Mouse (Mus musculus): ENCODE measurements at regions not wholly inside any gene's neighbourhood (a gene's known extent, or its start where the extent isn't known, plus 50 kb on each side); places are given as distances from the start of the nearest gene placed in this dataset.

DNA sequence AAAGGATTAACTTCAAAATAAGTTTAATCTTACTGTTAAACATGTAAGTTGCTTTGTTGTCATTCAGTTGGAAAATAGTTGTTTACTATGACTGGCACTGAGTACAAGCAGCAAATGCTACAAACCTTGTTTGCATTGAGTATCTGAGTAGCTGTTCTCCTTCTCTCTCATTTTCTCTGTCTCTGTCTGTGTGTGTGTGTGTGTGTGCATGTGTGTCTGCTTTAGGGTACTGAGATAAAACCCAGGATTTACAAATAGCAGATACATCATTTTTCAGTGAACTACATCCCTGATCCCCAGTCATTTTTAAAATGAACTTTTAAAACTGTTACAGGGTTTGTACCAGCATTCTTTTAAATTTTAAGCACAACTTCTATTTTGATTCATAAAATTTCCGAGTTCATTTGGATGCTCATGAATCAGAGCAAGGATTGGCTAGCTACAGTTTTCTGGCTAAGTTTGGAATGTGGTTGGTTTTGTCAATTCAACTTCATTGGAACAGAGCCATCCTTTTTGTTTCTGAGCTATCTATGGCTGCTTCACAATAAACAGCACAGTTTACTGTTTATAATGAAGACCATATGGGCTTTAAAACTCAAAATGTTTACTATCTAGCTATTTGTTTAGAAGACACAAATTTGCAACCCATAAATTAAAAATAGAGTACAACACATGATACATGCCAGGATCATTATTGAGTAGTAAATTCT, 3916.6 kb downstream of the 9330182O14Rik start:
- H3K9ac ChIP-seq (ENCODE audit: insufficient read depth, low read depth), result no peak overlapping the region
- H3K4me1 ChIP-seq (ENCODE audit: control insufficient read depth in 1 of 2, insufficient read depth in 2 of 2), result peaks cover 0 to 3% of the 10 kb centered on the region in 2 experiments; a peak in 1 of 4 replicates
- H3K9me3 ChIP-seq (replicated peaks; ENCODE audit: low read length), result no peaks in the 10 kb centered on the region
- H3K4me3 ChIP-seq (replicated peaks in 1 of 3; ENCODE audit: low read depth in 2 of 3, low read length in 2 of 3, poor library complexity in 1 of 3), result no peak overlapping the region
- dilution Hi-C loops (cut with MboI; ENCODE audit: extremely low pct_ligation_motif_present, extremely low pct_unique_long_range_greater_than_20kb, low sequenced_read_pairs) (no loop called here), in situ Hi-C loops (cut with MboI; ENCODE audit: low pct_ligation_motif_present, low pct_unique_long_range_greater_than_20kb, low sequenced_read_pairs) (no loop called here)
- DNase-seq (ENCODE audit: extremely low read depth), result no peak
- no peak overlapping the region for H3K27ac ChIP-seq (ENCODE audit: insufficient read depth, low read depth)
- H3K27me3 ChIP-seq (replicated peaks), result no peaks in the 10 kb centered on the region
- H3K79me2 ChIP-seq (replicated peaks; ENCODE audit: control insufficient read depth, extremely low read depth, insufficient read depth, poor library complexity, severe bottlenecking), result no peaks in the 10 kb centered on the region
- H3K4me2 ChIP-seq (ENCODE audit: insufficient read depth, low read depth, poor library complexity, severe bottlenecking), result no peak overlapping the region
- TF ChIP-seq JUN (IDR thresholded peaks at IDR 0.05; ENCODE audit: insufficient read depth, low read depth, low read length), result no peak
- no peak for TF ChIP-seq TBP (conservative IDR thresholded peaks at IDR 0.05; ENCODE audit: low read depth, low read length)
- no peak for TF ChIP-seq MXI1 (IDR thresholded peaks at IDR 0.05; ENCODE audit: low read depth, low read length)
- no peak for TF ChIP-seq IRF4 (IDR thresholded peaks at IDR 0.05; ENCODE audit: low read depth, low read length)
- no peak for TF ChIP-seq USF1 (IDR thresholded peaks at IDR 0.05; ENCODE audit: low read depth, low read length)
- H3K36me3 ChIP-seq (replicated peaks in 1 of 2; ENCODE audit: control insufficient read depth in 1 of 2, insufficient read depth in 1 of 2, low read length in 1 of 2), result no peaks in the 10 kb centered on the region

- Histone ChIP-seq H3K9ac (ENCODE audit: insufficient read depth, low read depth) (no peak overlapping the region), H3K27ac (ENCODE audit: insufficient read depth, low read depth) (no peak overlapping the region), H3K4me3 (replicated peaks in 1 of 3; ENCODE audit: low read depth in 2 of 3, low read length in 2 of 3, poor library complexity in 1 of 3) (no peak overlapping the region), H3K9me3 (replicated peaks; ENCODE audit: low read length) (no peaks in the 10 kb centered on the region), H3K4me1 (ENCODE audit: control insufficient read depth in 1 of 2, insufficient read depth in 2 of 2) (no peaks in the 10 kb centered on the region), H3K4me2 (ENCODE audit: insufficient read depth, low read depth, poor library complexity, severe bottlenecking) (no peak overlapping the region), H3K79me2 (replicated peaks; ENCODE audit: control insufficient read depth, extremely low read depth, insufficient read depth, poor library complexity, severe bottlenecking) (no peaks in the 10 kb centered on the region), H3K27me3 (replicated peaks) (no peaks in the 10 kb centered on the region), H3K36me3 (replicated peaks in 1 of 2; ENCODE audit: control insufficient read depth in 1 of 2, insufficient read depth in 1 of 2, low read length in 1 of 2) (no peaks in the 10 kb centered on the region)
- TF ChIP-seq PAX5 (IDR thresholded peaks at IDR 0.05; ENCODE audit: low read length) (no peak), JUN (IDR thresholded peaks at IDR 0.05; ENCODE audit: insufficient read depth, low read depth, low read length) (no peak), TCF12 (IDR thresholded peaks at IDR 0.05; ENCODE audit: low read depth, low read length) (no peak), MAZ (IDR thresholded peaks at IDR 0.05; ENCODE audit: low read depth, low read length) (no peak), SIN3A (IDR thresholded peaks at IDR 0.05; ENCODE audit: low read length) (no peak), RCOR1 (conservative IDR thresholded peaks at IDR 0.05; ENCODE audit: low read depth, low read length) (no peak), GABPA (IDR thresholded peaks at IDR 0.05; ENCODE audit: insufficient replicate concordance, low read depth, low read length) (no peak)
- no peak for DNase-seq (ENCODE audit: extremely low read depth)
- in situ Hi-C loops (cut with MboI; ENCODE audit: low pct_ligation_motif_present, low pct_unique_long_range_greater_than_20kb, low sequenced_read_pairs) (no loop called here), dilution Hi-C loops (cut with MboI; ENCODE audit: extremely low pct_ligation_motif_present, extremely low pct_unique_long_range_greater_than_20kb, low sequenced_read_pairs) (no loop called here)
Measured at GRCm38 (mm10) chr15:44064855-44065254, 3930.7 kb downstream of the 9330182O14Rik start.

DNA sequence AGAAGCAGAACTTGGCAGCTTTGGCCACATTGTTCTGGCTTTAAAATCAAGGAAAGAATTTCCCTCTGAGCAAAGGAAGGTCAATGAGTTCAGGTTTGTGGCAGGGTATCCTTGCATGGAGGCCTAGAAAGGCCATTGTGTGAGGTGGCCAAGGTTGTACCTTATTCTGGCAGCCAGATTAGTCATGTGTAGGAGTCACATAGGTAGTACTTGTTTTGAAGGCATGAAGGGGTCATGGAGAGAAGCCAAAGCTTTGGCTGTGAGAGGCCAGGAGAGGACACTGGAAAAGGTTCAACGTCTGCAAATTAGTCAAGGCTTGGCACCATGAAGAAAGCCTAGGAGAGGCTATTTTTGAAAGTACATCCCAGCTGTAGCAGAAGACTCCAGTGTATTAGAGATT, 3949.5 kb downstream of the 9330182O14Rik start:
- TF ChIP-seq CTCF (conservative IDR thresholded peaks at IDR 0.05 in 1 of 2, IDR thresholded peaks at IDR 0.05 in 1 of 2; ENCODE audit: low read depth in 2 of 2, low read length in 2 of 2), result no peak
- TF ChIP-seq MAFK (IDR thresholded peaks at IDR 0.05; ENCODE audit: insufficient replicate concordance, low read length), result no peak
- no peak for TF ChIP-seq NELFE (IDR thresholded peaks at IDR 0.05; ENCODE audit: low read depth, low read length)
- no peak for TF ChIP-seq IRF4 (IDR thresholded peaks at IDR 0.05; ENCODE audit: low read depth, low read length)
- TF ChIP-seq JUN (IDR thresholded peaks at IDR 0.05; ENCODE audit: insufficient read depth, low read depth, low read length), result no peak
- TF ChIP-seq ZMIZ1 (IDR thresholded peaks at IDR 0.05; ENCODE audit: low read depth, low read length), result no peak
- TF ChIP-seq MYC (IDR thresholded peaks at IDR 0.05; ENCODE audit: low read depth, low read length), result no peak
- Histone ChIP-seq H3K36me3 (replicated peaks in 1 of 2; ENCODE audit: control insufficient read depth in 1 of 2, insufficient read depth in 1 of 2, low read length in 1 of 2) (no peaks in the 10 kb centered on the region), H3K27ac (ENCODE audit: insufficient read depth, low read depth) (no peak overlapping the region), H3K9me3 (replicated peaks; ENCODE audit: low read length) (no peaks in the 10 kb centered on the region), H3K9ac (ENCODE audit: insufficient read depth, low read depth) (no peak overlapping the region), H3K4me3 (replicated peaks in 1 of 3; ENCODE audit: low read depth in 2 of 3, low read length in 2 of 3, poor library complexity in 1 of 3) (no peak overlapping the region), H3K79me2 (replicated peaks; ENCODE audit: control insufficient read depth, extremely low read depth, insufficient read depth, poor library complexity, severe bottlenecking) (no peaks in the 10 kb centered on the region), H3K27me3 (replicated peaks) (no peaks in the 10 kb centered on the region), H3K4me1 (ENCODE audit: control insufficient read depth in 1 of 2, insufficient read depth in 2 of 2) (no peaks in the 10 kb centered on the region), H3K4me2 (ENCODE audit: insufficient read depth, low read depth, poor library complexity, severe bottlenecking) (no peak overlapping the region)
- no peak for DNase-seq (ENCODE audit: extremely low read depth)
- dilution Hi-C loops (cut with MboI; ENCODE audit: extremely low pct_ligation_motif_present, extremely low pct_unique_long_range_greater_than_20kb, low sequenced_read_pairs), result no loop called here
- in situ Hi-C loops (cut with MboI; ENCODE audit: low pct_ligation_motif_present, low pct_unique_long_range_greater_than_20kb, low sequenced_read_pairs), result no loop called here

Measured in CH12.LX (cell line).